Mouse (Mus musculus) neural tube, embryonic 12.5 days (tissue): ENCODE data around the gene Ttll9. TPM values are rescaled to one million over a fixed set of nuclear protein-coding genes. Genes with fewer than 3 reads are reported as not detected.

ENCODE experiments used
- ATAC-seq: fragments of 200-750 bp; cut with Nextera tagmentation; 2 replicates; pipeline ENCODE4 v1.8.0; 2017; ENCODE audit warnings: low read depth, mild to moderate bottlenecking, moderate TSS enrichment, moderate library complexity; ENCODE audit not compliant: low FRiP score
- H3K27ac ChIP-seq: fragments of 300-500 bp; sonication (generic); 2 replicates; pipeline ENCODE4 v1.5.1; 2016
- H3K27me3 ChIP-seq: fragments of 300-500 bp; sonication (generic); replicated peaks from 2 replicates; pipeline ENCODE4 v1.6.1; 2016; ENCODE audit warnings: mild to moderate bottlenecking
- H3K36me3 ChIP-seq: fragments of 300-500 bp; sonication (generic); 2 replicates; pipeline ENCODE4 v1.6.1; 2016; ENCODE audit warnings: mild to moderate bottlenecking
- H3K4me1 ChIP-seq: fragments of 300-500 bp; sonication (generic); 2 replicates; pipeline ENCODE4 v1.6.1; 2016
- H3K4me2 ChIP-seq: fragments of 300-500 bp; sonication (generic); replicated peaks from 2 replicates; pipeline ENCODE4 v1.6.1; 2016; ENCODE audit warnings: mild to moderate bottlenecking
- H3K4me3 ChIP-seq: fragments of 300-500 bp; sonication (generic); 2 replicates; pipeline ENCODE4 v1.5.1; 2016
- H3K9ac ChIP-seq: fragments of 300-500 bp; sonication (generic); 2 replicates; pipeline ENCODE4 v1.6.1; 2016; ENCODE audit warnings: mild to moderate bottlenecking
- H3K9me3 ChIP-seq: fragments of 300-500 bp; sonication (generic); 2 replicates; pipeline ENCODE4 v1.6.1; 2016; ENCODE audit warnings: mild to moderate bottlenecking
- WGBS: fragments of 180-500 bp; shearing (Covaris S2); methylation state at CpG from one replicate; pipeline ENCODE4 v1.1.7; 2016; 5-methylcytosine and 5-hydroxymethylcytosine counted together
- polyA plus RNA-seq: library from polyadenylated mRNA; unstranded; fragments of >200 nt; fragmentation: Nextera tagmentation; extraction: Ambion mirVana; gene quantifications from 2 replicates; pipeline ENCODE4 v1.2.1, GENCODE M21; 2016

The Ttll9 gene
- polyA plus RNA-seq, 1 experiment from 2014 or later, result 2.6 TPM

- Histone ChIP-seq H3K27ac (no peak overlapping the region), H3K27me3 (no peaks in the 10 kb centered on the region), H3K9ac (no peak overlapping the region), H3K4me3 (no peak overlapping the region), H3K4me1 (no peaks in the 10 kb centered on the region), H3K36me3 (no peaks in the 10 kb centered on the region), H3K4me2 (no peak overlapping the region), H3K9me3 (no peaks in the 10 kb centered on the region)
- no peak for ATAC-seq
- WGBS, result 65% methylated on average over 4 of the region's 4 CpGs
These were observed 34.8 kb downstream of the Ttll9 start for GRCm38 (mm10) chr2:152997046-152997445.

GRCm38 (mm10) chr2:153002492-153003248, 40.4 kb downstream of the Ttll9 start:
- H3K27me3 ChIP-seq, result no peaks in the 10 kb centered on the region
- 86% methylated on average over 15 of the region's 15 CpGs for WGBS
- no peak overlapping the region for H3K27ac ChIP-seq
- no peak overlapping the region for H3K4me2 ChIP-seq
- H3K4me1 ChIP-seq, result no peaks in the 10 kb centered on the region
- H3K36me3 ChIP-seq, result peaks cover 12% of the 10 kb centered on the region
- no peak for ATAC-seq
- H3K9me3 ChIP-seq, result no peaks in the 10 kb centered on the region
- no peak overlapping the region for H3K4me3 ChIP-seq
- no peak overlapping the region for H3K9ac ChIP-seq

- Histone ChIP-seq H3K27ac (no peak overlapping the region), H3K4me2 (no peak overlapping the region), H3K4me3 (no peak overlapping the region), H3K9me3 (no peaks in the 10 kb centered on the region), H3K36me3 (peaks cover 23% of the 10 kb centered on the region), H3K9ac (no peak overlapping the region), H3K4me1 (no peaks in the 10 kb centered on the region), H3K27me3 (no peaks in the 10 kb centered on the region)
- WGBS, result 58% methylated on average over 13 of the region's 13 CpGs
- ATAC-seq, result no peak
These were observed 41.5 kb downstream of the Ttll9 start for GRCm38 (mm10) chr2:153003681-153004338.

GRCm38 (mm10) chr2:153005981-153006380, 43.7 kb downstream of the Ttll9 start:
- 87% methylated on average over 3 of the region's 3 CpGs for WGBS
- no peak for ATAC-seq
- Histone ChIP-seq H3K27ac (no peak overlapping the region), H3K27me3 (no peaks in the 10 kb centered on the region), H3K9ac (no peak overlapping the region), H3K4me2 (no peak overlapping the region), H3K36me3 (peaks cover 44% of the 10 kb centered on the region), H3K9me3 (no peaks in the 10 kb centered on the region), H3K4me3 (no peak overlapping the region), H3K4me1 (no peaks in the 10 kb centered on the region)

GRCm38 (mm10) chr2:153009192-153009973, 47.1 kb downstream of the Ttll9 start:
- peaks cover 66% of the 10 kb centered on the region for H3K36me3 ChIP-seq
- WGBS, result 90% methylated on average over 12 of the region's 12 CpGs
- no peak for ATAC-seq
- H3K27ac ChIP-seq, result no peak overlapping the region
- H3K4me3 ChIP-seq, result no peak overlapping the region
- H3K27me3 ChIP-seq, result no peaks in the 10 kb centered on the region
- H3K4me1 ChIP-seq, result peaks cover 7% of the 10 kb centered on the region
- no peak overlapping the region for H3K4me2 ChIP-seq
- H3K9me3 ChIP-seq, result no peaks in the 10 kb centered on the region
- no peak overlapping the region for H3K9ac ChIP-seq

- Histone ChIP-seq H3K9ac (peak overlapping the region; percentile 81; the same call in 1 of the 2 replicates), H3K4me2 (peak overlapping the region; percentile 92), H3K4me1 (peaks cover 9% of the 10 kb centered on the region), H3K36me3 (peaks cover 42% of the 10 kb centered on the region), H3K4me3 (peak overlapping the region; percentile 84), H3K27ac (no peak overlapping the region), H3K27me3 (no peaks in the 10 kb centered on the region), H3K9me3 (no peaks in the 10 kb centered on the region)
- 92% methylated on average over 11 of the region's 11 CpGs for WGBS
- no peak for ATAC-seq
These were observed 51.6 kb downstream of the Ttll9 start for GRCm38 (mm10) chr2:153013724-153014515.

- Histone ChIP-seq H3K4me1 (peaks cover 9% of the 10 kb centered on the region), H3K9me3 (no peaks in the 10 kb centered on the region), H3K27me3 (no peaks in the 10 kb centered on the region), H3K36me3 (peaks cover 32% of the 10 kb centered on the region), H3K4me2 (peak within 1 kb of the TSS; percentile 92), H3K4me3 (peak within 1 kb of the TSS; percentile 84), H3K9ac (peak within 1 kb of the TSS; percentile 81), H3K27ac (no peak within 1 kb of the TSS)
- ATAC-seq, result peak; percentile 94
- WGBS, result 2% methylated on average over 54 of the region's 54 CpGs
These were observed 52.7 kb downstream of the Ttll9 start, which contains the start of gene Pdrg1 for GRCm38 (mm10) chr2:153014758-153015593. TSS of gene Pdrg1 (minus strand) at chr2:153015427.

- no peaks in the 10 kb centered on the region for H3K9me3 ChIP-seq
- WGBS, result 47% methylated on average over 8 of the region's 8 CpGs
- peak overlapping the region; percentile 92 for H3K4me2 ChIP-seq
- peaks cover 9% of the 10 kb centered on the region for H3K4me1 ChIP-seq
- no peak overlapping the region for H3K27ac ChIP-seq
- no peaks in the 10 kb centered on the region for H3K27me3 ChIP-seq
- H3K4me3 ChIP-seq, result no peak overlapping the region
- H3K36me3 ChIP-seq, result peaks cover 24% of the 10 kb centered on the region
- no peak overlapping the region for H3K9ac ChIP-seq
- no peak; the same call in 1 of the 2 replicates for ATAC-seq
These were observed 53.5 kb downstream of the Ttll9 start for GRCm38 (mm10) chr2:153015804-153016203.

- H3K9ac ChIP-seq, result no peak overlapping the region
- no peak overlapping the region for H3K27ac ChIP-seq
- H3K4me2 ChIP-seq, result no peak overlapping the region
- H3K36me3 ChIP-seq, result peaks cover 17% of the 10 kb centered on the region
- no peak for ATAC-seq
- no peaks in the 10 kb centered on the region for H3K27me3 ChIP-seq
- 43% methylated on average over 5 of the region's 5 CpGs for WGBS
- H3K4me1 ChIP-seq, result peaks cover 9% of the 10 kb centered on the region
- no peak overlapping the region for H3K4me3 ChIP-seq
- H3K9me3 ChIP-seq, result no peaks in the 10 kb centered on the region
These were observed 54.5 kb downstream of the Ttll9 start for GRCm38 (mm10) chr2:153016786-153017185.

GRCm38 (mm10) chr2:153019355-153019754, 57.1 kb downstream of the Ttll9 start:
- Histone ChIP-seq H3K9me3 (no peaks in the 10 kb centered on the region), H3K4me2 (no peak overlapping the region), H3K27ac (no peak overlapping the region), H3K27me3 (no peaks in the 10 kb centered on the region), H3K4me3 (no peak overlapping the region), H3K9ac (no peak overlapping the region), H3K36me3 (no peaks in the 10 kb centered on the region), H3K4me1 (peaks cover 3% of the 10 kb centered on the region)
- ATAC-seq, result no peak
- 89% methylated on average over 3 of the region's 3 CpGs for WGBS

- no peak for ATAC-seq
- Histone ChIP-seq H3K4me1 (no peaks in the 10 kb centered on the region), H3K4me3 (no peak overlapping the region), H3K9me3 (no peaks in the 10 kb centered on the region), H3K27me3 (no peaks in the 10 kb centered on the region), H3K27ac (no peak overlapping the region), H3K4me2 (no peak overlapping the region), H3K9ac (no peak overlapping the region), H3K36me3 (no peaks in the 10 kb centered on the region)
- WGBS, result 74% methylated on average over 3 of the region's 3 CpGs
These were observed 58.9 kb downstream of the Ttll9 start for GRCm38 (mm10) chr2:153021163-153021562.
